26 mouse cellular contexts compared by ENCODE assay signal in genomic region chr5:55395986-55396385, GRCm38 (mm10).
"Had no signal": no experiment of that assay in that cellular context is flagged by ENCODE, and none has a peak within 500 bp of the region (broad histone marks: within the 10 kb centered on the region; RNA-seq: fewer than 3 reads in every experiment).

No protein-coding gene starts in this region.

- ATAC-seq: hindbrain, embryonic 16.5 days; inflammation-experienced regulatory T-cells, adult 6 months; intestine, embryonic 15.5 days; intestine, postnatal 0 days had no signal

- H3K9ac ChIP-seq: heart, embryonic 12.5 days; hindbrain, embryonic 12.5 days; hindbrain, embryonic 14.5 days; intestine, embryonic 15.5 days; limb, embryonic 13.5 days; limb, embryonic 15.5 days had no signal

- H3K4me3 ChIP-seq: gastrocnemius, adult 2 months; heart, embryonic 10.5 days; heart, embryonic 12.5 days; hindbrain, embryonic 10.5 days; hindbrain, embryonic 12.5 days; intestine, embryonic 15.5 days; layer of hippocampus, adult 2 months; limb, embryonic 13.5 days; limb, embryonic 15.5 days had no signal

- DNase-seq: gastrocnemius, adult 2 months; gastrocnemius, postnatal 10 days; gastrocnemius, postnatal 25 days; heart, adult 18-20 months; heart, postnatal 10 days; heart, postnatal 4 days; kidney, adult 18-20 months; kidney, adult 8-10 months; kidney, postnatal 10 days; kidney, postnatal 25 days; kidney, postnatal 4 days; layer of hippocampus, adult 9-11 months; layer of hippocampus, postnatal 36 days; left cerebral cortex, postnatal 4 days had no signal

- H3K27me3 ChIP-seq: heart, embryonic 12.5 days; hindbrain, embryonic 12.5 days; intestine, embryonic 15.5 days; limb, embryonic 13.5 days; limb, embryonic 15.5 days had no signal

- H3K9me3 ChIP-seq: heart, embryonic 10.5 days; heart, embryonic 12.5 days; hindbrain, embryonic 10.5 days; hindbrain, embryonic 12.5 days; intestine, embryonic 15.5 days; limb, embryonic 13.5 days; limb, embryonic 15.5 days had no signal

- H3K4me1 ChIP-seq: heart, embryonic 10.5 days; heart, embryonic 12.5 days; hindbrain, embryonic 12.5 days; intestine, embryonic 15.5 days; limb, embryonic 13.5 days; limb, embryonic 15.5 days had no signal

- H3K4me2 ChIP-seq: heart, embryonic 12.5 days; hindbrain, embryonic 12.5 days; hindbrain, embryonic 14.5 days; intestine, embryonic 15.5 days; limb, embryonic 13.5 days; limb, embryonic 15.5 days had no signal

- H3K27ac ChIP-seq: gastrocnemius, adult 2 months; heart, embryonic 10.5 days; hindbrain, embryonic 10.5 days; hindbrain, embryonic 12.5 days; hindbrain, embryonic 14.5 days; intestine, embryonic 15.5 days; layer of hippocampus, adult 2 months; limb, embryonic 13.5 days; limb, embryonic 15.5 days had no signal

- H3K36me3 ChIP-seq: heart, embryonic 10.5 days; heart, embryonic 12.5 days; hindbrain, embryonic 10.5 days; hindbrain, embryonic 12.5 days; intestine, embryonic 15.5 days; limb, embryonic 13.5 days; limb, embryonic 15.5 days had no signal
